22 mouse cellular contexts compared by ENCODE assay signal in the genomic region with DNA sequence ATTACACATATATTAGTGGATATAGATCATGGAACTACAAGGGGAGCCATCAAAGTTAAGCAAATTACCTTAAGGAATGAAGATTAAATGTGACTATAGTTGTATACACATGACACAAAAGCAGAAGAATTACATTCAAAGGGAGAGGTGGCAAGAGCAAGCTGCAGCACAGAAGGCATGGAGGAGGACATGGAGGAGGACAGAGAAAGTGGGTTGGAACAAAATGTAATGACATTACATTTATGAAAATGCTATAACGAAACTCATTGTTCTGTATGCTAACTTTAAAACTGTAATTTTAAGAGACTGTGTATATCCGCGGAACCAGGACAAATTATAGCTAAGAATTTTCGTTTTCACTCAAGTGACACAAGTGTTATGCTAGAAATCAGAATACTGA.
DNase-seq lines count a peak whose midpoint lies in the region; ATAC-seq lines count a peak whose summit lies in the region.
"Had no signal": no experiment of that assay in that cellular context is flagged by ENCODE, and none has a peak within 500 bp of the region (broad histone marks: within the 10 kb centered on the region; RNA-seq: fewer than 3 reads in every experiment).

No protein-coding gene starts in this region.

- H3K9ac ChIP-seq in kidney, embryonic 15.5 days, result no peak overlapping the region
- H3K9ac ChIP-seq: embryonic facial prominence, embryonic 12.5 days; heart, embryonic 12.5 days; hindbrain, embryonic 13.5 days; liver, embryonic 14.5 days had no signal

- H3K27ac ChIP-seq in kidney, embryonic 15.5 days, result no peak overlapping the region
- H3K27ac ChIP-seq: embryonic facial prominence, embryonic 12.5 days; hindbrain, embryonic 13.5 days; liver, embryonic 14.5 days; macrophage; midbrain, embryonic 10.5 days had no signal

- no peak overlapping the region for H3K4me3 ChIP-seq in kidney, embryonic 15.5 days (replicated peaks)
- H3K4me3 ChIP-seq: embryonic facial prominence, embryonic 12.5 days; erythroblast, embryonic 14.5 days; heart, embryonic 12.5 days; hindbrain, embryonic 13.5 days; midbrain, embryonic 10.5 days had no signal

- H3K4me1 ChIP-seq in kidney, embryonic 15.5 days, result no peaks in the 10 kb centered on the region
- H3K4me1 ChIP-seq: embryonic facial prominence, embryonic 12.5 days; heart, embryonic 12.5 days; hindbrain, embryonic 13.5 days; midbrain, embryonic 10.5 days had no signal

- no peak for ATAC-seq in CD4-positive, CD25-positive, alpha-beta regulatory T cell, adult 4 months
- no peak for ATAC-seq in kidney, embryonic 15.5 days (replicated peaks; ENCODE audit: low FRiP score)
- ATAC-seq: forebrain, embryonic 14.5 days; inflammation-experienced regulatory T-cells, adult 6 months had no signal

- H3K4me2 ChIP-seq in kidney, embryonic 15.5 days, result no peak overlapping the region
- H3K4me2 ChIP-seq: embryonic facial prominence, embryonic 12.5 days; heart, embryonic 12.5 days; hindbrain, embryonic 13.5 days had no signal

- intact Hi-C loops in left cerebral cortex, postnatal 10 days (cut with DNase I), result no loop called here

- H3K9me3 ChIP-seq in kidney, embryonic 15.5 days (replicated peaks), result no peaks in the 10 kb centered on the region
- H3K9me3 ChIP-seq: embryonic facial prominence, embryonic 12.5 days; heart, embryonic 12.5 days; hindbrain, embryonic 13.5 days; midbrain, embryonic 10.5 days had no signal

- H3K36me3 ChIP-seq in kidney, embryonic 15.5 days, result no peaks in the 10 kb centered on the region
- H3K36me3 ChIP-seq: embryonic facial prominence, embryonic 12.5 days; heart, embryonic 12.5 days; hindbrain, embryonic 13.5 days; midbrain, embryonic 10.5 days had no signal

- DNase-seq in left cerebral cortex, adult 11 months (ENCODE audit: low spot score), result peak; percentile 14
- DNase-seq in left cerebral cortex, postnatal 10 days (ENCODE audit: extremely low spot score in 1 of 2, low spot score in 2 of 2), result no peak
- DNase-seq in brain, adult 2 months (ENCODE audit: low read depth, low spot score), result peak; percentile 79
- DNase-seq in layer of hippocampus, adult 9-11 months, result peak; percentile 49
- DNase-seq in right cerebral cortex, postnatal 36 days (ENCODE audit: low spot score in 2 of 2), result peak; percentile 2 to 58
- DNase-seq: adrenal gland, adult 8-10 months; cerebellum, adult 9-11 months; gastrocnemius, postnatal 10 days; heart, adult 11 months; heart, postnatal 14 days; thymus, adult 2 months had no signal

- WGBS in kidney, embryonic 15.5 days, result 89% methylated on average over 4 of the region's 4 CpGs

- H3K27me3 ChIP-seq in kidney, embryonic 15.5 days, result no peaks in the 10 kb centered on the region
- H3K27me3 ChIP-seq: embryonic facial prominence, embryonic 12.5 days; heart, embryonic 12.5 days; hindbrain, embryonic 13.5 days had no signal

Comparison
In these comparisons a context has a peak if more than half of its experiments do, and no peak if none do; other contexts are left out.
1. DNase-seq: peak in left cerebral cortex, adult 11 months (single experiment), brain, adult 2 months (single experiment), layer of hippocampus, adult 9-11 months (single experiment) and right cerebral cortex, postnatal 36 days (2 of 2); none in left cerebral cortex, postnatal 10 days (0 of 2).